Mouse (Mus musculus): ENCODE measurements around the gene 9130023H24Rik. TPM values are rescaled to one million over a fixed set of nuclear protein-coding genes. Genes with fewer than 3 reads are reported as not detected.

9130023H24Rik gene
- total and polyA plus RNA-seq, 2 experiments from 2014 or later: 4.2 to 6.3 TPM

- Histone ChIP-seq H3K27me3 (ENCODE audit: insufficient read depth, low read length) (no peaks in the 10 kb centered on the region), H3K4me1 (ENCODE audit: insufficient read depth, low read length) (peaks cover 3% of the 10 kb centered on the region), H3K4me3 (ENCODE audit: low read depth, low read length) (no peak overlapping the region), H3K36me3 (ENCODE audit: insufficient read depth, low read length) (peaks cover under 1% of the 10 kb centered on the region; the same call in 1 of the 2 replicates), H3K4me2 (ENCODE audit: low read depth, low read length, poor library complexity, severe bottlenecking) (no peak overlapping the region), H3K9ac (replicated peaks; ENCODE audit: low read length, poor library complexity, severe bottlenecking) (no peak overlapping the region), H3K9me3 (ENCODE audit: low read length) (no peaks in the 10 kb centered on the region), H3K27ac (ENCODE audit: low read depth, low read length) (no peak overlapping the region)
- DNase-seq (ENCODE audit: low spot score): no peak
- no peak for ATAC-seq (ENCODE audit: low FRiP score)
- TF ChIP-seq CTCF (IDR thresholded peaks at IDR 0.05): no peak
- 81% methylated on average over 5 of the region's 5 CpGs for WGBS
Observed at GRCm38 (mm10) chr7:128249998-128250397, 12.2 kb upstream of the 9130023H24Rik start.

- ATAC-seq (ENCODE audit: low FRiP score) (no peak), DNase-seq (ENCODE audit: low spot score) (no peak)
- H3K4me3 ChIP-seq (ENCODE audit: low read depth, low read length): no peak overlapping the region
- 0 out of 2 replicates have a peak overlapping the region, but pooled peaks have one; percentile 15 for H3K9ac ChIP-seq (replicated peaks; ENCODE audit: low read length, poor library complexity, severe bottlenecking)
- H3K36me3 ChIP-seq (ENCODE audit: insufficient read depth, low read length): peaks cover 11% of the 10 kb centered on the region
- no peak for TF ChIP-seq CTCF (IDR thresholded peaks at IDR 0.05)
- H3K9me3 ChIP-seq (ENCODE audit: low read length): no peaks in the 10 kb centered on the region
- 83% methylated on average over 10 of the region's 10 CpGs for WGBS
- H3K27ac ChIP-seq (ENCODE audit: low read depth, low read length): no peak overlapping the region
- H3K4me2 ChIP-seq (ENCODE audit: low read depth, low read length, poor library complexity, severe bottlenecking): peak overlapping the region; percentile 68
- no peaks in the 10 kb centered on the region for H3K27me3 ChIP-seq (ENCODE audit: insufficient read depth, low read length)
- peaks cover 3% of the 10 kb centered on the region for H3K4me1 ChIP-seq (ENCODE audit: insufficient read depth, low read length)
Observed at GRCm38 (mm10) chr7:128248081-128249042, 10.5 kb upstream of the 9130023H24Rik start.

GRCm38 (mm10) chr7:128247443-128247842, 9.6 kb upstream of the 9130023H24Rik start:
- H3K27me3 ChIP-seq (ENCODE audit: insufficient read depth, low read length): no peaks in the 10 kb centered on the region
- no peaks in the 10 kb centered on the region for H3K9me3 ChIP-seq (ENCODE audit: low read length)
- peak overlapping the region; percentile 40 for H3K4me3 ChIP-seq (ENCODE audit: low read depth, low read length)
- WGBS: under 1% methylated on average over 13 of the region's 13 CpGs
- peaks cover 3% of the 10 kb centered on the region for H3K4me1 ChIP-seq (ENCODE audit: insufficient read depth, low read length)
- H3K9ac ChIP-seq (replicated peaks; ENCODE audit: low read length, poor library complexity, severe bottlenecking): peak overlapping the region; percentile 55
- TF ChIP-seq CTCF (IDR thresholded peaks at IDR 0.05): peak; percentile 81
- peak overlapping the region; percentile 83 for H3K27ac ChIP-seq (ENCODE audit: low read depth, low read length)
- DNase-seq (ENCODE audit: low spot score) (peak; percentile 96), ATAC-seq (ENCODE audit: low FRiP score) (peak; percentile 81)
- H3K36me3 ChIP-seq (ENCODE audit: insufficient read depth, low read length): peaks cover 18% of the 10 kb centered on the region
- peak overlapping the region; percentile 68 for H3K4me2 ChIP-seq (ENCODE audit: low read depth, low read length, poor library complexity, severe bottlenecking)

- ATAC-seq (ENCODE audit: low FRiP score): peak; percentile 56
- Histone ChIP-seq H3K9me3 (ENCODE audit: low read length) (no peaks in the 10 kb centered on the region), H3K9ac (replicated peaks; ENCODE audit: low read length, poor library complexity, severe bottlenecking) (peak within 1 kb of the TSS; percentile 55), H3K4me3 (ENCODE audit: low read depth, low read length) (peak within 1 kb of the TSS; percentile 40), H3K36me3 (ENCODE audit: insufficient read depth, low read length) (peaks cover 22% of the 10 kb centered on the region), H3K27me3 (ENCODE audit: insufficient read depth, low read length) (no peaks in the 10 kb centered on the region), H3K27ac (ENCODE audit: low read depth, low read length) (peak within 1 kb of the TSS; percentile 83), H3K4me2 (ENCODE audit: low read depth, low read length, poor library complexity, severe bottlenecking) (peak within 1 kb of the TSS; percentile 68), H3K4me1 (ENCODE audit: insufficient read depth, low read length) (peaks cover 3% of the 10 kb centered on the region)
- DNase-seq (ENCODE audit: low spot score): peak; percentile 54
- TF ChIP-seq CTCF (IDR thresholded peaks at IDR 0.05): no peak
- WGBS: 3% methylated on average over 23 of the region's 30 CpGs
Observed at GRCm38 (mm10) chr7:128246496-128247391, 8.9 kb upstream of the 9130023H24Rik start, which contains the start of gene Tgfb1i1. Gene Tgfb1i1 (plus strand): TSS chr7:128246812.

- Histone ChIP-seq H3K9ac (replicated peaks; ENCODE audit: low read length, poor library complexity, severe bottlenecking) (no peak overlapping the region), H3K27ac (ENCODE audit: low read depth, low read length) (no peak overlapping the region), H3K4me3 (ENCODE audit: low read depth, low read length) (no peak overlapping the region), H3K4me2 (ENCODE audit: low read depth, low read length, poor library complexity, severe bottlenecking) (no peak overlapping the region), H3K36me3 (ENCODE audit: insufficient read depth, low read length) (peaks cover 29% of the 10 kb centered on the region), H3K27me3 (ENCODE audit: insufficient read depth, low read length) (no peaks in the 10 kb centered on the region), H3K4me1 (ENCODE audit: insufficient read depth, low read length) (peaks cover 3% of the 10 kb centered on the region), H3K9me3 (ENCODE audit: low read length) (no peaks in the 10 kb centered on the region)
- no peak for TF ChIP-seq CTCF (IDR thresholded peaks at IDR 0.05)
- DNase-seq (ENCODE audit: low spot score) (no peak), ATAC-seq (ENCODE audit: low FRiP score) (no peak)
- 88% methylated on average over 4 of the region's 4 CpGs for WGBS
Observed at GRCm38 (mm10) chr7:128245547-128245946, 7.7 kb upstream of the 9130023H24Rik start.

Measured in midbrain, postnatal 0 days (tissue).